Mouse (Mus musculus) telencephalon, adult 2 months (tissue): ENCODE measurements at regions not wholly inside any gene's neighbourhood (a gene's known extent, or its start where the extent isn't known, plus 50 kb on each side); places are given as distances from the start of the nearest gene placed in this dataset.
A peak's percentile ranks its signal among the peaks of the same experiment; 100 is the strongest.

Source experiments
- DNase-seq: peaks from one replicate; pipeline ENCODE4 v3.0.0-alpha.2; 2011; ENCODE audit warnings: low read depth, low spot score

GRCm38 (mm10) chr4:54027565-54028237, 201.9 kb downstream of the Tmem38b start:
- DNase-seq = no peak

- DNase-seq = no peak
Observed at GRCm38 (mm10) chr4:54045258-54046029, 219.6 kb downstream of the Tmem38b start.

- peak; percentile 74 for DNase-seq
Observed at GRCm38 (mm10) chr4:54064331-54064730, 238.5 kb downstream of the Tmem38b start.

GRCm38 (mm10) chr4:54071951-54072350, 246.1 kb downstream of the Tmem38b start:
- no peak for DNase-seq

- DNase-seq = no peak
Observed at GRCm38 (mm10) chr4:54072482-54072881, 246.6 kb downstream of the Tmem38b start.

GRCm38 (mm10) chr4:54072932-54073331, 247.1 kb downstream of the Tmem38b start:
- DNase-seq = no peak

GRCm38 (mm10) chr4:54073483-54073882, 247.6 kb downstream of the Tmem38b start:
- DNase-seq = no peak

- no peak for DNase-seq
Observed at GRCm38 (mm10) chr4:54074226-54074625, 248.4 kb downstream of the Tmem38b start.

GRCm38 (mm10) chr4:54080526-54080925, 254.7 kb downstream of the Tmem38b start:
- DNase-seq = no peak

GRCm38 (mm10) chr4:54081411-54081810, 255.6 kb downstream of the Tmem38b start:
- DNase-seq = no peak

- no peak for DNase-seq
Observed at GRCm38 (mm10) chr4:54084747-54085146, 258.9 kb downstream of the Tmem38b start.

- DNase-seq = no peak
Observed at GRCm38 (mm10) chr4:54094285-54094997, 268.6 kb downstream of the Tmem38b start.

- DNase-seq = no peak
Observed at GRCm38 (mm10) chr4:54095200-54095930, 269.5 kb downstream of the Tmem38b start.

- DNase-seq = no peak
Observed at GRCm38 (mm10) chr4:54097543-54097942, 271.7 kb downstream of the Tmem38b start.

GRCm38 (mm10) chr4:54100282-54100681, 274.4 kb downstream of the Tmem38b start:
- DNase-seq = no peak

GRCm38 (mm10) chr4:54106976-54107375, 281.1 kb downstream of the Tmem38b start:
- DNase-seq = no peak

- DNase-seq = no peak
Observed at GRCm38 (mm10) chr4:54116310-54116709, 290.5 kb downstream of the Tmem38b start.

GRCm38 (mm10) chr4:54118179-54118846, 292.5 kb downstream of the Tmem38b start:
- peak; percentile 19 for DNase-seq

GRCm38 (mm10) chr4:54128717-54129698, 303.2 kb downstream of the Tmem38b start:
- DNase-seq = no peak

GRCm38 (mm10) chr4:54156146-54156545, 330.3 kb downstream of the Tmem38b start:
- no peak for DNase-seq
